Mouse (Mus musculus) ES-Bruce4 (cell line): Measurements from ENCODE around the gene Nfil3.

Experiments used
- CTCF ChIP-seq: IDR thresholded peaks from one replicate; pipeline ENCODE4 v1.8.1; 2011; ENCODE audit warnings: low read depth, low read length
- EP300 ChIP-seq: IDR thresholded peaks from 2 replicates; pipeline ENCODE4 v1.6.1; 2011; ENCODE audit warnings: low read depth, low read length; ENCODE audit not compliant: insufficient read depth

GRCm38 (mm10) chr13:52962361-52962760 lies 18.5 kb downstream of the Nfil3 start:
- no peak for TF ChIP-seq CTCF
- no peak for TF ChIP-seq EP300
